ENCODE assay signal across 21 mouse cellular contexts in genomic region chr16:44780751-44781150, GRCm38 (mm10). TPM values are rescaled to one million over a fixed set of nuclear protein-coding genes. Genes with fewer than 3 reads are reported as not detected.
A peak's percentile ranks its signal among the peaks of the same experiment; 100 is the strongest.
DNase-seq lines count a peak whose midpoint lies in the region; ATAC-seq and TF ChIP-seq lines count a peak whose summit lies in the region.
"Had no signal": no experiment of that assay in that cellular context is flagged by ENCODE, and none has a peak within 500 bp of the region (broad histone marks: within the 10 kb centered on the region; RNA-seq: fewer than 3 reads in every experiment).

No protein-coding gene starts in this region.

- H3K27ac ChIP-seq in liver, embryonic 14.5 days: no peak overlapping the region
- no peak overlapping the region for H3K27ac ChIP-seq in liver, embryonic 12.5 days
- no peak overlapping the region for H3K27ac ChIP-seq in forebrain, embryonic 15.5 days (replicated peaks)
- H3K27ac ChIP-seq: embryonic facial prominence, embryonic 10.5 days; forebrain, embryonic 13.5 days; gastrocnemius, adult 2 months; hindbrain, embryonic 10.5 days; hindbrain, embryonic 14.5 days had no signal

- no peak for TF ChIP-seq EP300 in liver, embryonic 14.5 days (IDR thresholded peaks at IDR 0.05; ENCODE audit: low read depth)

- H3K27me3 ChIP-seq in liver, embryonic 14.5 days (ENCODE audit: control insufficient read depth, insufficient read depth, low read length): no peaks in the 10 kb centered on the region
- no peaks in the 10 kb centered on the region for H3K27me3 ChIP-seq in liver, embryonic 12.5 days (replicated peaks)
- H3K27me3 ChIP-seq in forebrain, embryonic 15.5 days: no peaks in the 10 kb centered on the region
- H3K27me3 ChIP-seq: forebrain, embryonic 13.5 days; heart, embryonic 12.5 days had no signal

- H3K4me2 ChIP-seq in liver, embryonic 14.5 days (ENCODE audit: low read depth): no peak overlapping the region
- H3K4me2 ChIP-seq in liver, embryonic 12.5 days: no peak overlapping the region
- no peak overlapping the region for H3K4me2 ChIP-seq in forebrain, embryonic 15.5 days (replicated peaks)
- H3K4me2 ChIP-seq: forebrain, embryonic 13.5 days; heart, embryonic 12.5 days; hindbrain, embryonic 14.5 days had no signal

- no peaks in the 10 kb centered on the region for H3K9me3 ChIP-seq in liver, embryonic 14.5 days (ENCODE audit: control insufficient read depth, low read length)
- no peaks in the 10 kb centered on the region for H3K9me3 ChIP-seq in liver, embryonic 12.5 days (replicated peaks)
- no peaks in the 10 kb centered on the region for H3K9me3 ChIP-seq in forebrain, embryonic 15.5 days
- H3K9me3 ChIP-seq: embryonic facial prominence, embryonic 10.5 days; forebrain, embryonic 13.5 days; heart, embryonic 12.5 days; hindbrain, embryonic 10.5 days had no signal

- peaks cover 7 to 10% of the 10 kb centered on the region in 2 experiments for H3K4me1 ChIP-seq in liver, embryonic 14.5 days (replicated peaks; ENCODE audit: control insufficient read depth in 2 of 2, insufficient read depth in 2 of 2, low read length in 1 of 2)
- peaks cover 21% of the 10 kb centered on the region for H3K4me1 ChIP-seq in liver, embryonic 12.5 days
- H3K4me1 ChIP-seq in forebrain, embryonic 15.5 days: no peaks in the 10 kb centered on the region
- H3K4me1 ChIP-seq: embryonic facial prominence, embryonic 10.5 days; forebrain, embryonic 13.5 days; heart, embryonic 12.5 days; hindbrain, embryonic 10.5 days had no signal

- WGBS in liver, embryonic 14.5 days (ENCODE audit: insufficient replicate concordance): 61% methylated on average over 4 of the region's 4 CpGs
- 61% methylated on average over 4 of the region's 4 CpGs for WGBS in liver, embryonic 12.5 days (ENCODE audit: insufficient replicate concordance)
- WGBS in forebrain, embryonic 15.5 days: 68% methylated on average over 4 of the region's 4 CpGs

- TF ChIP-seq CTCF in liver, embryonic 14.5 days (IDR thresholded peaks at IDR 0.05; ENCODE audit: low read depth): peak; percentile 38

- no peak for ATAC-seq in CD4-positive, CD25-positive, alpha-beta regulatory T cell, adult 4 months
- ATAC-seq in liver, embryonic 14.5 days (ENCODE audit: insufficient read depth): no peak
- no peak for ATAC-seq in liver, embryonic 12.5 days
- ATAC-seq in forebrain, embryonic 15.5 days (replicated peaks): no peak
- ATAC-seq: forebrain, embryonic 13.5 days; intestine, postnatal 0 days had no signal

- DNase-seq in CD4-positive, CD25-positive, alpha-beta regulatory T cell, adult 2 months (ENCODE audit: low read depth, low spot score): peak; percentile 53
- no peak for DNase-seq in liver, embryonic 14.5 days (ENCODE audit: low read depth in 3 of 3, low spot score in 3 of 3)
- DNase-seq in ES-CJ7 (ENCODE audit: low read depth, low spot score): peak; percentile 15
- peak; percentile 20 for DNase-seq in ZHBTc4 (ENCODE audit: low read depth, low spot score)
- no peak for DNase-seq in right cerebral cortex, adult 2 months (ENCODE audit: low spot score in 2 of 2)
- DNase-seq: adrenal gland, adult 2 months; adrenal gland, postnatal 25 days; cerebellum, adult 18-20 months; cerebellum, adult 9-11 months; gastrocnemius, adult 2 months; heart, adult 18-20 months had no signal

- H3K36me3 ChIP-seq in liver, embryonic 14.5 days (replicated peaks; ENCODE audit: control insufficient read depth, insufficient read depth, low read depth): no peaks in the 10 kb centered on the region
- no peaks in the 10 kb centered on the region for H3K36me3 ChIP-seq in liver, embryonic 12.5 days
- H3K36me3 ChIP-seq in forebrain, embryonic 15.5 days: no peaks in the 10 kb centered on the region
- H3K36me3 ChIP-seq: embryonic facial prominence, embryonic 10.5 days; heart, embryonic 12.5 days; hindbrain, embryonic 10.5 days had no signal

- no peak overlapping the region for H3K9ac ChIP-seq in liver, embryonic 14.5 days (replicated peaks)
- no peak overlapping the region for H3K9ac ChIP-seq in liver, embryonic 12.5 days
- no peak overlapping the region for H3K9ac ChIP-seq in forebrain, embryonic 15.5 days (replicated peaks)
- H3K9ac ChIP-seq: forebrain, embryonic 13.5 days; heart, embryonic 12.5 days; hindbrain, embryonic 14.5 days had no signal

- no peak overlapping the region for H3K4me3 ChIP-seq in liver, embryonic 14.5 days (ENCODE audit: insufficient read depth in 1 of 2, low read depth in 2 of 2, low read length in 2 of 2)
- no peak overlapping the region for H3K4me3 ChIP-seq in liver, embryonic 12.5 days
- no peak overlapping the region for H3K4me3 ChIP-seq in forebrain, embryonic 15.5 days
- H3K4me3 ChIP-seq: embryonic facial prominence, embryonic 10.5 days; forebrain, embryonic 13.5 days; gastrocnemius, adult 2 months; heart, embryonic 12.5 days; hindbrain, embryonic 10.5 days had no signal

RNA-seq across cellular contexts. Expression of gene Cd200r1, which starts 15.2 kb away (rescaled TPM):
- 10 to 100 TPM; 63.7 to 66.0 TPM for polyA plus RNA-seq in CD4-positive, CD25-positive, alpha-beta regulatory T cell, adult 4 months (2017; shearing (Covaris generic))
- 1.2 and 2.1 TPM in 2 replicates for polyA plus RNA-seq in liver, embryonic 14.5 days (2012; rRNA removed)
- 3.1 and 3.4 TPM in 2 replicates for polyA plus RNA-seq in liver, embryonic 14.5 days (2014; fragmentation: Nextera tagmentation; extraction: Ambion mirVana)
- 3.5 and 3.9 TPM in 2 replicates for polyA plus RNA-seq in liver, embryonic 12.5 days (2016; fragmentation: Nextera tagmentation; extraction: Ambion mirVana)
- 0.43 and 0.46 TPM in 2 replicates for polyA plus RNA-seq in forebrain, embryonic 15.5 days (2015; fragmentation: Nextera tagmentation; extraction: Ambion mirVana)
- polyA plus RNA-seq: C2C12 had no signal

RNA-seq across cellular contexts. Expression of gene Cd200r4, which starts 30.8 kb away (rescaled TPM):
- polyA plus RNA-seq in CD4-positive, CD25-positive, alpha-beta regulatory T cell, adult 4 months (2017; shearing (Covaris generic)): 1 to 10 TPM; 8.4 to 9.1 TPM
- 0.25 and 0.50 TPM in 2 replicates for polyA plus RNA-seq in liver, embryonic 14.5 days (2012; rRNA removed)
- polyA plus RNA-seq in liver, embryonic 14.5 days (2014; fragmentation: Nextera tagmentation; extraction: Ambion mirVana): 0.52 and 0.53 TPM in 2 replicates
- 0.39 and 0.43 TPM in 2 replicates for polyA plus RNA-seq in liver, embryonic 12.5 days (2016; fragmentation: Nextera tagmentation; extraction: Ambion mirVana)
- not detected in 2 replicates for polyA plus RNA-seq in forebrain, embryonic 15.5 days (2015; fragmentation: Nextera tagmentation; extraction: Ambion mirVana)
- polyA plus RNA-seq: C2C12; embryonic facial prominence, embryonic 10.5 days; forebrain, embryonic 13.5 days; heart, embryonic 12.5 days; hindbrain, embryonic 10.5 days; hindbrain, embryonic 14.5 days had no signal

RNA-seq across cellular contexts. Expression of gene Gtpbp8, which starts 34.6 kb away (rescaled TPM):
- polyA plus RNA-seq in CD4-positive, CD25-positive, alpha-beta regulatory T cell, adult 4 months (2017; shearing (Covaris generic)): 10 to 100 TPM; 36.4 to 41.7 TPM
- polyA plus RNA-seq in liver, embryonic 14.5 days (2012; rRNA removed): 2.6 and 4.1 TPM in 2 replicates
- polyA plus RNA-seq in liver, embryonic 14.5 days (2014; fragmentation: Nextera tagmentation; extraction: Ambion mirVana): 16.3 and 20.2 TPM in 2 replicates
- 23.3 and 23.8 TPM in 2 replicates for polyA plus RNA-seq in liver, embryonic 12.5 days (2016; fragmentation: Nextera tagmentation; extraction: Ambion mirVana)
- polyA plus RNA-seq in forebrain, embryonic 15.5 days (2015; fragmentation: Nextera tagmentation; extraction: Ambion mirVana): 33.5 and 38.1 TPM in 2 replicates

RNA-seq across cellular contexts. Expression of gene Nepro, which starts 56.6 kb away (rescaled TPM):
- polyA plus RNA-seq in CD4-positive, CD25-positive, alpha-beta regulatory T cell, adult 4 months (2017; shearing (Covaris generic)): 10 to 100 TPM in 1 of 2 experiments, 1 to 10 TPM in 1; 7.5 to 10.1 TPM
- 2.2 and 3.9 TPM in 2 replicates for polyA plus RNA-seq in liver, embryonic 14.5 days (2012; rRNA removed)
- polyA plus RNA-seq in liver, embryonic 14.5 days (2014; fragmentation: Nextera tagmentation; extraction: Ambion mirVana): 2.4 and 2.8 TPM in 2 replicates
- polyA plus RNA-seq in liver, embryonic 12.5 days (2016; fragmentation: Nextera tagmentation; extraction: Ambion mirVana): 6.5 and 7.3 TPM in 2 replicates
- polyA plus RNA-seq in forebrain, embryonic 15.5 days (2015; fragmentation: Nextera tagmentation; extraction: Ambion mirVana): 4.5 and 4.9 TPM in 2 replicates

Comparison
In these comparisons a context has a peak if more than half of its experiments do, and no peak if none do; other contexts are left out.
1. DNase-seq: peak in CD4-positive, CD25-positive, alpha-beta regulatory T cell, adult 2 months (single experiment), ES-CJ7 (single experiment) and ZHBTc4 (single experiment); none in liver, embryonic 14.5 days (0 of 3) and right cerebral cortex, adult 2 months (0 of 2).
2. RNA of gene Cd200r1, which starts 15.2 kb away (polyA plus RNA-seq): 63.7 to 66.0 TPM in CD4-positive, CD25-positive, alpha-beta regulatory T cell, adult 4 months; 3.5 to 3.9 TPM in liver, embryonic 12.5 days, 1.2 to 3.4 TPM in liver, embryonic 14.5 days and 0.43 to 0.46 TPM in forebrain, embryonic 15.5 days; every median in the first group is over 10 times any median in the second.